Mouse (Mus musculus) forebrain, postnatal 0 days (tissue): Measurements from ENCODE around the gene Slc25a36. TPM values are rescaled to one million over a fixed set of nuclear protein-coding genes. Genes with fewer than 3 reads are reported as not detected.

ENCODE experiments used
- ATAC-seq: fragments of 200-750 bp; cut with Nextera tagmentation; 2 replicates; pipeline ENCODE4 v1.8.0; 2017; ENCODE audit warnings: mild to moderate bottlenecking, moderate library complexity
- DNase-seq: peaks from one replicate; pipeline ENCODE4 v3.0.0-alpha.2; 2015
- H3K27ac ChIP-seq: fragments of 300-500 bp; sonication (generic); 2 replicates; pipeline ENCODE4 v1.5.1; 2014; ENCODE audit warnings: low read depth, mild to moderate bottlenecking, antibody characterized with exemption, low read length, moderate library complexity, mixed read lengths
- H3K27me3 ChIP-seq: fragments of 300-500 bp; sonication (generic); 2 replicates; pipeline ENCODE4 v1.6.1; 2014; ENCODE audit warnings: mild to moderate bottlenecking, low read length, mixed read lengths; ENCODE audit not compliant: insufficient read depth
- H3K36me3 ChIP-seq: fragments of 300-500 bp; sonication (generic); 2 replicates; pipeline ENCODE4 v1.6.1; 2014; ENCODE audit warnings: mild to moderate bottlenecking, moderate library complexity; ENCODE audit not compliant: insufficient read depth
- H3K4me1 ChIP-seq: fragments of 300-500 bp; sonication (generic); 2 replicates; pipeline ENCODE4 v1.6.1; 2014; ENCODE audit warnings: antibody characterized with exemption; ENCODE audit not compliant: insufficient read depth
- H3K4me2 ChIP-seq: fragments of 300-500 bp; sonication (generic); 2 replicates; pipeline ENCODE4 v1.6.1; 2014; ENCODE audit warnings: low read depth, mild to moderate bottlenecking, moderate library complexity
- H3K4me3 ChIP-seq: fragments of 300-500 bp; sonication (generic); 2 replicates; pipeline ENCODE4 v1.5.1; 2014; ENCODE audit warnings: low read depth, low read length, mixed read lengths
- H3K9ac ChIP-seq: fragments of 300-500 bp; sonication (generic); 2 replicates; pipeline ENCODE4 v1.6.1; 2014; ENCODE audit warnings: mild to moderate bottlenecking
- H3K9me3 ChIP-seq: fragments of 300-500 bp; sonication (generic); 2 replicates; pipeline ENCODE4 v1.6.1; 2016; ENCODE audit warnings: low read length
- CTCF ChIP-seq: sonication (generic); IDR thresholded peaks from 2 replicates; pipeline ENCODE4 v1.5.1; 2016; ENCODE audit warnings: antibody characterized with exemption, control low read depth, low read depth
- WGBS: fragments of 180-500 bp; shearing (Covaris S2); extraction: QIAGEN DNeasy Blood & Tissue Kit; methylation state at CpG from one replicate; pipeline ENCODE4 v1.1.7; 2014; 5-methylcytosine and 5-hydroxymethylcytosine counted together
- polyA plus RNA-seq: library from polyadenylated mRNA; unstranded; fragments of >200 nt; fragmentation: Nextera tagmentation; extraction: Ambion mirVana; gene quantifications from 2 replicates; pipeline ENCODE4 v1.2.1, GENCODE M21; 2015
- total RNA-seq: library from RNA; depleted of rRNA; stranded (reverse); fragments of >200 nt; gene quantifications from 2 replicates; pipeline ENCODE4 v1.2.3, GENCODE M21; 2014

Gene Slc25a36
- total and polyA plus RNA-seq, 2 experiments from 2014 or later, result 54.6 to 138 TPM

GRCm38 (mm10) chr9:97087850-97088249 lies 23.1 kb downstream of the Slc25a36 start:
- no peak overlapping the region for H3K4me3 ChIP-seq
- no peaks in the 10 kb centered on the region for H3K4me1 ChIP-seq
- no peaks in the 10 kb centered on the region for H3K9me3 ChIP-seq
- H3K4me2 ChIP-seq, result no peak overlapping the region
- DNase-seq, result no peak
- peaks cover 23% of the 10 kb centered on the region for H3K36me3 ChIP-seq
- no peak overlapping the region for H3K27ac ChIP-seq
- ATAC-seq, result no peak
- no peak for TF ChIP-seq CTCF
- H3K27me3 ChIP-seq, result no peaks in the 10 kb centered on the region
- H3K9ac ChIP-seq, result no peak overlapping the region

- no peak overlapping the region for H3K9ac ChIP-seq
- DNase-seq, result no peak
- H3K36me3 ChIP-seq, result peaks cover 24% of the 10 kb centered on the region
- no peaks in the 10 kb centered on the region for H3K27me3 ChIP-seq
- H3K4me2 ChIP-seq, result no peak overlapping the region
- 91% methylated on average over 2 of the region's 2 CpGs for WGBS
- no peak overlapping the region for H3K27ac ChIP-seq
- TF ChIP-seq CTCF, result 0 out of 2 replicates have a peak, but pooled peaks have one; percentile 15
- no peak overlapping the region for H3K4me3 ChIP-seq
- no peaks in the 10 kb centered on the region for H3K4me1 ChIP-seq
- ATAC-seq, result no peak
- H3K9me3 ChIP-seq, result no peaks in the 10 kb centered on the region
Observed at GRCm38 (mm10) chr9:97084628-97085027, 26.3 kb downstream of the Slc25a36 start.

- no peak overlapping the region for H3K27ac ChIP-seq
- ATAC-seq (no peak), DNase-seq (no peak)
- no peak overlapping the region for H3K4me2 ChIP-seq
- H3K36me3 ChIP-seq, result peaks cover 23% of the 10 kb centered on the region
- 86% methylated on average over 4 of the region's 4 CpGs for WGBS
- no peaks in the 10 kb centered on the region for H3K4me1 ChIP-seq
- no peaks in the 10 kb centered on the region for H3K9me3 ChIP-seq
- no peak overlapping the region for H3K9ac ChIP-seq
- no peaks in the 10 kb centered on the region for H3K27me3 ChIP-seq
- H3K4me3 ChIP-seq, result no peak overlapping the region
- no peak for TF ChIP-seq CTCF
Observed at GRCm38 (mm10) chr9:97081106-97081862, 29.7 kb downstream of the Slc25a36 start.

GRCm38 (mm10) chr9:97069911-97070310 lies 41.0 kb downstream of the Slc25a36 start:
- H3K4me2 ChIP-seq, result no peak overlapping the region
- H3K27me3 ChIP-seq, result no peaks in the 10 kb centered on the region
- ATAC-seq (no peak), DNase-seq (no peak)
- 80% methylated on average over 5 of the region's 5 CpGs for WGBS
- no peak overlapping the region for H3K27ac ChIP-seq
- no peaks in the 10 kb centered on the region for H3K9me3 ChIP-seq
- no peak overlapping the region for H3K9ac ChIP-seq
- H3K4me1 ChIP-seq, result no peaks in the 10 kb centered on the region
- TF ChIP-seq CTCF, result no peak
- no peak overlapping the region for H3K4me3 ChIP-seq
- no peaks in the 10 kb centered on the region for H3K36me3 ChIP-seq

GRCm38 (mm10) chr9:97069466-97069865 lies 41.5 kb downstream of the Slc25a36 start:
- Histone ChIP-seq H3K4me1 (no peaks in the 10 kb centered on the region), H3K36me3 (no peaks in the 10 kb centered on the region), H3K27me3 (no peaks in the 10 kb centered on the region), H3K9me3 (no peaks in the 10 kb centered on the region), H3K27ac (no peak overlapping the region), H3K9ac (no peak overlapping the region), H3K4me2 (no peak overlapping the region), H3K4me3 (no peak overlapping the region)
- 84% methylated on average over 5 of the region's 5 CpGs for WGBS
- ATAC-seq (no peak), DNase-seq (no peak)
- no peak for TF ChIP-seq CTCF

- Histone ChIP-seq H3K4me2 (no peak overlapping the region), H3K4me3 (no peak overlapping the region), H3K36me3 (no peaks in the 10 kb centered on the region), H3K27me3 (no peaks in the 10 kb centered on the region), H3K4me1 (no peaks in the 10 kb centered on the region), H3K9me3 (no peaks in the 10 kb centered on the region), H3K9ac (no peak overlapping the region), H3K27ac (no peak overlapping the region)
- peak; percentile 84 for ATAC-seq
- peak; percentile 94 for TF ChIP-seq CTCF
- 51% methylated on average over 9 of the region's 9 CpGs for WGBS
- DNase-seq, result peak; percentile 93
Observed at GRCm38 (mm10) chr9:97068201-97069095, 42.5 kb downstream of the Slc25a36 start.

GRCm38 (mm10) chr9:97067761-97068160 lies 43.2 kb downstream of the Slc25a36 start:
- no peak for DNase-seq
- ATAC-seq, result no peak
- no peaks in the 10 kb centered on the region for H3K4me1 ChIP-seq
- no peak overlapping the region for H3K4me3 ChIP-seq
- no peaks in the 10 kb centered on the region for H3K9me3 ChIP-seq
- no peak overlapping the region for H3K4me2 ChIP-seq
- H3K27ac ChIP-seq, result no peak overlapping the region
- no peak for TF ChIP-seq CTCF
- WGBS, result 81% methylated on average over 6 of the region's 6 CpGs
- H3K27me3 ChIP-seq, result no peaks in the 10 kb centered on the region
- H3K36me3 ChIP-seq, result no peaks in the 10 kb centered on the region
- H3K9ac ChIP-seq, result no peak overlapping the region
